Mouse (Mus musculus) CD4-positive helper T cell, adult 2 months (primary cell): Measurements from ENCODE around the gene Emp3.
"Not testable (repeated sequence)": the region's sequence is repeated elsewhere in the genome, so short reads cannot be mapped to it uniquely, and the experiment has no call there.

ENCODE experiments used
- DNase-seq: peaks from one replicate; pipeline ENCODE4 v3.0.0-alpha.2; 2012; ENCODE audit warnings: low read depth, missing footprints, low spot score

The Emp3 gene

DNA sequence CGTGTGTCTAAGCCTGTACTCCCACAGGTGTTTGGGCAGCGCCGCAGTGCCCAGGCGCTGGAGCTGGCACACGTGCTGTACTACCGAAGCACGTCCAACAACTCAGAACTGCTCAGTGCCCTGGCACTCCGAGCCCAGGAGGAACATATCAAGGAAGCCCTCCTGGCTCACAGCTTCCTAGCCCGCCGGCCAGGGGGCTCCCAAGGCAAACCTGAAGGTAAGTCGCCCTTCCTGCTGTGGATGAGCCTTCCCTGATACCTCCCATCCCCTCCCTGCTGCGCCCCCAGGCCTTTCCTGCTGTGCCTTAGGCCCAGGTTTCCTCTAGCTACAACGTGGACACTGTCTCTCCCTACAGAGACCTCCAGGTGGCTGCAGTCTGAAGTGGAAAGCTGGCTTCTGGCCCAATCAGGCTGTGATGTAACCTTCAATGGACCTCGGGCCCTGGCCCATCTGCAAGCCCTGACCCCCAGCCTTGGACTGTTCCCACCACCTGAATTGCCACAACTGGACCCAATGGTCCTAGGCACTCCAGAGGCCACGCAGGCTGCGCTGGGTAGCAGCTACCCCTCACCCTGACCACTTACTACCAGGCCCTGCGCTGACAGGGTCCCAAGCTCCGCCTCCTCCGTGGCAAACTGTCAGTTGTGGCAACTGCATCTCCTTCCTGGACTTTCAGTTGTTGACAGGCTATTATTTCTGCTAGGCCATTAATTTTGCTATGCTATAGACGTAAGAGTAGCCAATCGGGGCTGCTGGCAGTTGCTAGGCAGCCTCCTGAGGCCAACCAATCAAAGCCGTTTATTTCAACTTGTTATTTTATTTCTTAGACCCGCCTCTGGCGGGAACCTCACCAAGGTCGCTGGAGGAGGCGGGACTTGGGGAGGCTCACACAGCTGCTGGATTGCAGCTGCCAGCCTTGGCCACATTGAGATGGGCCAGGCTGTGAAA lies 4.9 kb downstream of the Emp3 start:
- DNase-seq: peak; percentile 91

DNA sequence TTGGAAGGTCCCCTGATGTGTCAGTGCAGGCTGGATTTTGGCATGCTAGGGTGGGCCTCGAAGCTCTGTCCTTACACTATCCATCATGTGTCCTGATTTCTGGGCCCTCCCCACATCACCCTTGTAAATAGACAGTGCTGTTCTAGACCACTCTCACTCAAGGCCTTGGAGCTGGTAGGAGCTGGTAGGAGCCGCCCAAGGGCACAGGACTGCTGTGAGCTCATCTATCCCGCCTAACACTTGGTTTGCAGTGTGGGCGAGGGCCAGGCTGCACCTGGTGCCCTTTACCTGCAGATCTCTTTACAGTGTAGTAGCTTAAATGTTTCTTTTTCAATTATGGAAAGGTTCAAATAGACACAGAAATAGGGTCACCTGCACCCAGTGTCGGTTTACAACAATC lies 6.2 kb downstream of the Emp3 start:
- no peak for DNase-seq

DNA sequence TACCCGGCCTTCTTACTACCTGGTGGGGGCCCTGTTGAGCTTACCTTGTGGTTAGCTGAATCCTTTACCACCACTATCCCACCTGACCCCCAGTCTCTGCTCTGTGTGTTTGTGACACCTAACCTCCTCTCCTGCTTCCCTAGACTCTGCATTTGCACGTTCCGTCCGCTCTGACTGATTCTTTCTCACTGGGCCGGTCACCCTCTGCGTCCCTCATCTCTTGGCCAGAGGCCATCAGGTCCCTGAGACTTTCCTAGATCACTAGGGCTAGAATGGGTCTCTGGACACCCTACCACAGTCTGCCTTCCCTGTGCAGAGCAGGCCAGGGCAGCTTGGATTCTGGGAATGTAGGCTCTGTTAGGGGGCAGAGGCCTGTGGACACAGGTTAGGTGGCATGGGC lies 7.1 kb downstream of the Emp3 start:
- DNase-seq: no peak

DNA sequence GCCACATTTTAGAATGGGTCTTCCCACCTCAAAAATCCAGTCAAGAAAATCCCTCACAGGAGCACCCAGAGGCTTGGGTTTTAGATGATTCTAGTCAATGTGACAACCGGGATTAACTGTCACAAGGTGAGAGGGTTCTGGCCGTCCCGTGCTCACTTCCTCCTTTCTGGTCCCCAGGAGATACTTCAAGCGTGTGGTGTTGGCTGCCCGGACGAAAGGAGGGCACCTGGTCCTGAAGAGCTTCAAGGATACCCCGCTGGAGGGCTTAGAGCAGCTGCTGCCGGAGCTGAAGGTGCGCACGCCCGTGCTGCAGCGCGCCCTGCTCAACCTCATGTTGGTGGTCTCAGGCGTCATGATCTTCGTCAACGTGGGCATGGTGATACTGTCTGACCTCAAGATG lies 12.1 kb downstream of the Emp3 start:
- no peak for DNase-seq

DNA sequence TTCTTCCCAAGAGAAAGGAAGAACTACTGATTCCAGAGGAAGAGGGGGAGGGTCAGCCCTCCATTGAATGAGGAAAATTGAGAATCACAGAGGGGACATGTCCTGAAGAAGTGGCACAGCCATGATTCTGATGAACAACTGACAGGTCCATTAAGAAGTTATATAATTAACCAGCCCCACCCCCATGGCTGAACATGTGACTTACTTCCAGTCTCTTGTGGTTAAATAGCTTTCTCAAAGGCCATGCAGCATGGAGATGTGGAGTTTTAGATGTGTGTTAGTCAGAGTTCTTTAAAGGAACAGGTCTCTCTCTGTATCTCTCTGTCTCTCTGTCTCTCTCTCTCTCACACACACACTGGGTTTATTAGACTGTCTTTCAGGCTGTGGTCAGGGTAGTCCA lies 12.8 kb downstream of the Emp3 start:
- DNase-seq: no peak

DNA sequence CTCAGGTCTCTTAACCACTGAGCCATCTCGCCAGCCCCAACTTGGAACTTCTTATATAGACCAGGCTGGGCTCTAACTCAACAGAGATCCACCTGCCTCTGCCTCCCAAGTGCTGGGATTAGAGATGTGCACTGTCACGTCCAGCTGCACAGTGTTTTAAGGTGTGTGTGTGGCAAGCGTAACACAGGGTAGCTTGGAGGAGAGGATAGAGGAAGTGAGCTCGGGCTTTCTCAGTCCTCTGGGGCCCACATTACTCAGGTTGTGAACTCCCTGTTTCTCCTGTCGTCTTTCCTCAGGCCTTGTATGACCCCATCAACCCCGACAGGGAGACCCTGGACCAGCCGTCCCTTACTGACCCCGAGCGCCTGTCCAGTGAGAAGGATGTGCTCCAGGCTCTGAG lies 14.6 kb downstream of the Emp3 start:
- no peak for DNase-seq

DNA sequence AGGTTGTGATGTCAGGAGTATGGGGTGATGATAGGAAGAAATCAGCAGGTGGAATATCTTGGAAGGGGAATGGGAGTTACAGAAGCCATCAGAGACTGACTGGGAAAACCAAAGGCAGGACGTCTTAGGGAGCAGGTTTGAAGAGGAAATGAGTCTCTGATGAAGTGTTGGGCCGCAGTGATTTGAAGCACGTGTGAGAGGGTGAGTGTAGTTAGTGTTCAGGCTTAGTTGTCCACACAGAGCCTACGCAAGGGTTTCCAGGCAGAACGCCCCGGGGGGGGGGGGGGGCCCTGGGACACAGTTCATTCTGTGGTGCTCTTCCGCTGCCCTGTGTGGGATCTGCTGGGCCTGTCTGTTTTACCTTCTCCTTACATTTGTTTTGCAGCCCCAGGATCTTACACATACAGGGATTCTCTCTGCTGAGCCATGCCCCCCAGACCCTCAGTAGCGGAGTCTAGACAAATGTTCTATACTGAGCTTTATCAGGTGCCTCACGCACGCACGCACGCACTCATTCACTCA lies 18.7 kb downstream of the Emp3 start:
- no peak for DNase-seq

DNA sequence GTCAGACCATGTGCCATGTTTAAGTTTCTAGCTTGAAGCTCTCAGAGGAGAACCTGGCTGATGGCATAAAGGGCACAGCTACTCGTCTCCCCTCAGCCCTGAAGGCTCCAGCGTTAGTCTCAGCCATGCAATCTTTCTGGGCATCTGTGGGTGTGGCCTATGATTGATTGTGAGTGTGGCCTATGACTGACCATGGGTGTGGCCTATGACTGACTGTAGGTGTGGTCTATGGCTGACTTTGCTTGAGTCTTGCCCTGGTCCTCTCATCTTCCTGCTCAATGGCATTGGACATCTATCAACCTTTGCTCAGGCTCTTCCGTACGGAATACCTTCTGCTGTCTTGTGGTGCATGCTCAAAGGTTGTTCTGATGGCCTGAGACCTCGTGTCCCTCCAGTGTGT lies 19.6 kb downstream of the Emp3 start:
- DNase-seq: no peak

DNA sequence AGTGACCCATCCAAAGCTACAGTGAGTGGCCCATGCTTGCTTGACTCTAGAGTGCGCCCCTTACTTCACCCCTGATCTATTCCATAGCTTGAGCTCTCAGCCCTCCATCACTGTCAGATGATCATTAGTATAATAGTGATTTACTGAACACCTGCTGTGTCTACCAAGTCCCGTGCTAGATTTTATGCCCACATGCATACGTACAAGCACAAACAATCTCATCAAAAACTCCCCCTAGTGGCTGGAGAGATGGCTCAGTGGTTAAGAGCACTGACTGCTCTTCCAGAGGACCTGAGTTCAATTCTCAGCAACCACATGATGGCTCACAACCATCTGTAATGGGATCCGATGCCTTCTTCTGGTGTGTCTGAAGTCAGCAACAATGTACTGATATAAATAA lies 23.1 kb downstream of the Emp3 start:
- DNase-seq: peak; percentile 76

DNA sequence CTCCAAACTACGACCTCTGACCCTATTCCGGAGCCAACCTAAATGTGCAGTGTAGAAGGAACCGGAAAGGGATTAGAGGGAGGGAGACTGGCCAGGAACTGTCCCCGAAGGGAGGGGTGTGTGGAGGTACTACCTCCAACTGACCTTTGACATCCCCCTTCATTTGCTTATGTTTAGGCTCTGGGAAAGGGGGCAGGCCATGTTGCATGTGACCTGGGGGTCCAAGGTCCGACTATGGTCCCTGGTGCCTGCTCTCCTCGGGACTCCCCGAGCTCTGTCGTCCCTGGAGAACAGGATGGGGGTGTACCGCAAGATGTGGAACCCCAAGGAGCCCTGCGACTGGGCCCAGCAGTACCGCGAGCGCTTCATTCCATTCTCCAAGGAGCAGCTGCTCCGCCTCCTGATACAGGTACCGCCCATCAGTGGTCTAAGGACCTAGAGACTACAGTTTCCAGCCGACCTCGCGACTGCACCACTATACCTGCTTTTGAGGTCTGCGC lies 23.9 kb downstream of the Emp3 start:
- peak; percentile 68 for DNase-seq

DNA sequence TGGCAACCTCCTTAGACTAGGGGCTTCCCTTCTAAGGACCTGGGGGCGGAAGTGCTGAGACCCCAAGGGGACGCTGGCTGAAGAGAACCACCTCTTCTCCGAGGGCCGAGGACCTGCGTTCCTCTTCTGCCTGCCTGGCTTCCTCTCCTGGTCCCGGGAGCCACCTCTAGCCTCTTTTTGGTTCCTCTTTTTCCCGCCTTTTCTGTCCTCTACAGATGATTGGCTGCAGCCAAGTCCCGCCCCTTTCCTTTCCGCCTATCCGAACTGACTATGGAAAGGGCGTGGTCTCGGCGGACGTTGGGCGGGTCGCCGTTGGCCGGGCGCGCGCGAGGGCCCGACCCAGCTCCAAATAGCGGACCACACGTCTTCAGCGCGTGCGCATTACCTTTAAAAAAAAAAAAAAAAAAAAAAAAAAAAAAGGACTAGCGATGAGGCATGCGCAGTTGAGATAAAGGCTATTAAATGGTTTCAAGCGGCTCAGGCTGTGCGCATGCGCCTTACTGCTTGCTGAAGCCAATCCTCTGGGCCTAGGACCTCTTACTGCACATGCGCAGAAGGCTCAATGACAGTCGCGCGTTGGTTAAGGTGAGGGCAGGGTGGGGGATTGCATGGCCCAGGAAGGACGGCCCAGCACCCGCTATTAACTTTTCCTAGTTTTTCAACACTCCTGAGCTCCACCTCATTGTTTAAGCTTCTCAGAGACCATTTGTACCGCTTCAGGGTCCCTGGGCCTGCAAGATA lies 24.5 kb downstream of the Emp3 start, which contains the start of the genes Syngr4 and Tmem143:
Gene Syngr4, minus strand, starts transcription at position 198 of the 741 bp plus-strand sequence.
Gene Tmem143, plus strand, starts transcription at position 425 of the 741 bp plus-strand sequence.
- peak; percentile 97 for DNase-seq

DNA sequence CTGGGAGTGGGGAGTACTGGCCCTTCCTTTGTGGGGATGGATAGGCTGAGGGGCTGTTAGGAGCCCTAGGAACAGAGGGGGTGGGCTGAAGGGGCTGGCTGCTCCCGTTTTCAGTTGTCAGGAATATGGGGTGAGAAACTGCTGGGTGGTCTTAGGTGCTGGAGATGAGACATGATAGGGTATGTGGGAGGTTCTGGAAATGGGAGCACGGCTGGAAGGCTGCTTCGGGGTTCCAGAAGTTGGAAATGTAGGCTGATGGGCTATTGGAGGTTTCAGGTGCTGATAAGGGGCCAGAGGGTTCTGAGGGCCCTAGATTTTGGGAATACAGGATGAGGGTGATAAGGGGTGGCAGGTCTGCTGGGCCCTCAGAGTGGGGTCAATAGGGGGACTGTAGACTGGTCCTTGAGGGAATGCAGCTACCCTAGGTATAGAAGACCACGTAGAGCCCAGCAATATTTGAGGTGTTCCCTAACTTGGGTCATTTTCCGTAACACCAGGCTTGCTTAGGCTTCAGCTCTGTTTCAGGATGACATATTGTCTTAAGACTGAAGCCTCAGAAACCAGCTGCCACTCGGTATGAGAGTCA lies 25.2 kb downstream of the Emp3 start:
- no peak for DNase-seq

DNA sequence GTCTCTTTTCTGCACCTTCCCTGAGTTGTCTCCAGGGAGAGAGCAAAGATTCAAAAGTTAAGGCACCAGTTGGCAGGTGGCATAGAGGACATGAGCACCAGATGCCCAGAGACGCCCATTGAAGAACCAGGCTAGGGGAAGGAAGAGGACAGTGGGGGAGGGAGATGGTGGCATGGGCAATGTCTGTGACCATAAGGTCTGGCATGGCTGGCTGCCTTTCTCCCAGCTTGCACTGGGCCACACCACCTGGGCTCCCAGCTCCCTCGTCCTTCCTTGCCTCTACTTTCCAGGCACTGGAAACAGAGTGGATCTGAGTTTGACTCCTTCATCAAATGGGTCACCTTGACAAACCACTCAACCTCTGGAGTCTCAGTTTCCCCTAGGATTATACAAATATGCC lies 28.6 kb downstream of the Emp3 start:
- no peak for DNase-seq

DNA sequence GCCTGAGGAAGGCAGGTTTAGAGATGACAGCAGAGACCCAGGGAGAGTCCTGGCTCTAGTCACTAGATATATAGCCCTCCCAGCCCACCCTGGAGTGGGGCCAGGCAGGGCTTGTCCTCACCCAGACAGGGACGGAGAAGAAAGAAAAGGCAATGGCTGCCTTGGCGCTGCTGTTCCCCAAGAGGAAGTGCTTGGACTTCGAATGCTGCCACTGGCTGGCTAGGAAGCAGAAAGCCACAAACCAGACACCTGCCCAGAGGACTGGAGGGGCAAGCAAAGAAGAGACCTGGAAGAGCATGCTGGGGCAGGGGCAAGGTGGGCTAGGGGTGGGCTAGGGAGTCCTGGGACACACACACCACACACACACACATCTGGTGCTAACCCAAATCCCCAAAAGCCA lies 34.0 kb downstream of the Emp3 start:
- no peak for DNase-seq

DNA sequence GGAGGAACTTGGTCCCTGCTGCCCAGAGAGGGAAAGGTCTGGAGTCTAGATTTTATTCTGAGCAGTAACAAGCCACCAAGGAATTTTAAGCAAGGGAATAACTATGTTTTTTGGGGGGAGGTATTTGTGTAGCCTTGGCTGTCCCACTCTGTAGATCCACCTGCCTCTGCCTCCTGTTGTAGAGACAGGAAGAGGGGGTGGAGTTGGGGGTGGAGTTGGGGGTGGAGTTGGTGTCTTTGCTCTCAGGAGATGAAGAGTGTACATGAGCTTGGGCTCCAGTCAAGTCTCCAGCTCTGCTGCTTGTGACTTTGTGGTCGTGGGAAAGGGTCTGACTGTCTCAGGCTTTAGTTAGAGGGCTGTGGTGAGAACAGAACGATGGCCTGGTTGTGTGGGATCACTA lies 40.2 kb downstream of the Emp3 start:
- DNase-seq: no peak

DNA sequence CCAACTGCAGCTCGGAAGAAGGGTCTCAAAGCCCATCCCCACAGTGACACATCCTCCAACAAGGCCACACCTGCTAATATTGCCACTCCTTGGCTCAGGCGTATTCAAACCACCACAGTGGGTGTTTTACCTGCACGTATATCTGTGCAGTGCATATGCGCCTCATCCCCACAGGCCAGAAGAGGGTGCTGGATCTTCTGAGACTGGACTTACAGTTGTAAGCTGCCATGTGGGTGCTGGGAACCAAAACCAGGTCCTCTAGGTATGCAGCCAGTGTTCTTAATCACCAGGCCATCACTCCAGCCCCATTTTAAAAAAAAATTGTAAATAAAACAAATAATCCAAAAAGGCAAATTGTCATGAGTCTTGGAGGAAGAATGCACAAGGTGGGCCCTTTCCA lies 40.7 kb downstream of the Emp3 start:
- DNase-seq: no peak

DNA sequence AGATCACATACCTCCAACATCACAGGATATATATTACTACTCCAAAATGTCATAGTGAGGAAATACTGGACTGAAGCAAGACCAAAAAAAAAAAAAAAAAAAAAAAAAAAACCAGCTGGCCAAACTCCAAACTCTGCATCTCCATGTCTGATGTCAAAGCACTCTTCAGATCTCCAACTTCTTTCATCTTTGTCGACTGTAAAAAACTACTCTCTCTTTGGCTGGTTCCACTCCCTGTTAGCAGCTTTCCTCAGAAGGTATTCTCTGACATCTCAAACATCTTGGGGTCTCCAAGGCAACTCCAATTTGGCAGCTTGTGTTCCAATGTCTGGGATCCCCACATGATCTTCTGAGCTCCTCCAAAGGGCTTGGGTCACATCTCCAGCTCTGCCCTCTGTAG lies 42.9 kb downstream of the Emp3 start, which contains the start of gene Grin2d:
Gene Grin2d, minus strand, starts transcription at position 101 of the 400 bp plus-strand sequence.
- DNase-seq: not testable (repeated sequence)

DNA sequence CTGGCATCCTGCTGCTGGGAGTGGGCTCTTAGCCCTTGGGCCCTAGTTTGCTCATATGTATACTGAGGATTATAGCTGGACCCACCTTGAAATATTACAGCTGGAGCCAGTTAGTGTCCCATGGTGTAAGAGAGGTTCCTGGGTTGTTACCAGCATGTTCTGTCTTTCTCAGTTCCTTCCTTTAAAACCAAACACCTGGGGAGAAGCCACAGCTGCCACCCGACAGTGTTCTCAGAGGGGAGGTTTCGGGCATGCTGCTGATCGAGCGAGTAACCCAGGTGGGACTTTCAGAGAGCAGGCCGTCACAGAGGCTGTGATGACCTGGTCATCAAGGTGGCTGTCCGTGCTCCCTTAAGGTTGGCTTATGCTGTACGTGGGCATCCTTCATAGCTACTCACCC lies 44.3 kb downstream of the Emp3 start:
- no peak for DNase-seq

DNA sequence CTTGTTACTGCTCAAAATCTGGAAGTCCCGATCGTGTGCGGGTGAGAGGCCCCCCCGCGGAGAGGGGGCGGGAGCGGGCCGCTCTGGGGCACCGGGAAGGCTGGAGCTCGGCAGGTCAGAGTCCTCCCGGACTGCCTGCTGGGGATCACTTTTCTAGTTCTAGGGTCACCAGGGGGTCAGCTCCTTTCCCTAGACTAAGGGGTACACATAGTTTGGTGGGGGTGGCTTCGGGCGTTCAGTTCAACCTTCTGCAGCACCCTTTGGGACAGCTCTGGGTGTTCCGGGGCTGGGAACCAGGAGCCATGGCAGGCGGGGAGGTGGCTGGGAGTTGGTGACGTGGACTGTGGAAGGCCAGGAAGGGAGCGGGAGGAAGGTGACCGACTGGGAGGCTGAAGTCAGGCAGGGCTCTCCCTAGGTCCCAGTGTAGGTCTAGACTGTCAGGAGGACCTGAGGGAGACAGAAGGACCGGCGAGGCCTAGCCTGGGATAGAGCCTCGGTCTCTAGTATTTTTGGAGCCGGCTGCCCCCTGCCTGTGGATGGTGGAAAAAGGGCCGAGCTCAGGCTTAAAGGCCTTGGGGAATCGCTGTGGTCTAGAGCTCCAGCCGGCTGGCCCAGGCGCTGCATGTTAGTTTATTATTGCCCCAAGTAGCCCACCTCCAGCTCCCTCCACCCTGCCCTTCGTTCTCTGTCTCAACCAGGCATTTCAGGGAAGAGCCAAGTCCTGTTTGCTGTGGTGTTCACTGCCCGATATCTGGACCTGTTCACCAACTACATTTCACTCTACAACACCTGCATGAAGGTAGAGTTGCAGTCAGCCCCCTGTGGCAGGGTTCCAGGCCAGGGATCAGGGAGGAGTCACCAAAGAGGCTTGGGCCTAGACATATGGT lies 47.9 kb downstream of the Emp3 start:
- DNase-seq: peak; percentile 60

DNA sequence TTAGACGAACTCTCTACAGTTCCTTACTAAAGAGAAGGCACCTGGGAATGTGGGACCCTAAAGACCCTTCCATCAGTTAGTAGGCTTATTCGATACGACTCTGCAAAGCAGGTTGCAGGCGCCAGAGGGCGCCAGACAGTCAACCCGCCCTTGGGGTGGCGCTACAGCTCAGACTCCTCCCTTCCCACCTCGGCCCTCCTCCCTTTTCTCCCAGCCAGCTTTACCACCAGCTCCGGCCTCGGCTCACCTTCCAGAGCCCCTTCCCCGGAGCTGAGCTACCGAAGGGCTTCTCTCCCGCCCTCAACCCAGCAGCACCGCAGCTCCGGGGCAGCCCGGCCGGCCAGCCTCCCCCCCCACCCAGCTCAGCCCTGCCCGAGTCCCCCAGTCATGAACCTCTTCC lies 48.6 kb downstream of the Emp3 start, which contains the start of gene Kdelr1:
Gene Kdelr1, plus strand, starts transcription at position 149 of the 400 bp plus-strand sequence.
- peak; percentile 90 for DNase-seq
